Mouse (Mus musculus): ENCODE measurements around the gene Sorbs1.

Sorbs1 gene

GRCm38 (mm10) chr19:40271308-40271892 is 242.2 kb downstream of the Sorbs1 start, which contains the start of gene Pdlim1:
Pdlim1 (minus strand) TSS chr19:40271842.
- ChIA-PET POLR2A (interaction anchor here (0.5 to 5.1 kb wide), 32 partner anchors 8 to 1328 kb away, joined by 3 to 46 read pairs (median 4); partner anchors contain the start of gene Sorbs1 (in 1 of the 4)), CTCF (interaction anchor here in 2 of 4 experiments (0.6 to 1.0 kb wide), 3 partner anchors 47 to 75 kb away, joined by 3 to 4 read pairs (median 3); no protein-coding TSS in a partner anchor)

GRCm38 (mm10) chr19:40270351-40271307 is 242.9 kb downstream of the Sorbs1 start:
- ChIA-PET POLR2A (interaction anchor here (0.6 to 5.1 kb wide), 33 partner anchors 7 to 1339 kb away, joined by 3 to 46 read pairs (median 4); partner anchors contain the start of gene Sorbs1 (in 1 of the 4)), CTCF (interaction anchor here in 2 of 4 experiments (0.7 to 1.0 kb wide), 4 partner anchors 11 to 75 kb away, joined by 3 to 4 read pairs (median 4); no protein-coding TSS in a partner anchor)

GRCm38 (mm10) chr19:40269526-40269925 is 244.1 kb downstream of the Sorbs1 start:
- POLR2A ChIA-PET: interaction anchor here in 2 of 4 experiments (0.9 to 5.1 kb wide), 3 partner anchors 11 to 12 kb away, joined by 3 to 46 read pairs (median 8); no protein-coding TSS in a partner anchor
- CTCF ChIA-PET: interaction anchor here in 1 of 4 experiments (0.6 kb wide), 1 partner anchor 256 kb away, joined by 3 read pairs; no protein-coding TSS in a partner anchor

GRCm38 (mm10) chr19:40268493-40268892 is 245.1 kb downstream of the Sorbs1 start:
- ChIA-PET CTCF (no interaction called here), POLR2A (interaction anchor here in 1 of 4 experiments (0.7 to 0.8 kb wide), 3 partner anchors 9 to 14 kb away, joined by 3 to 4 read pairs (median 3); no protein-coding TSS in a partner anchor)

- ChIA-PET POLR2A (interaction anchor here (0.7 to 1.7 kb wide), 6 partner anchors 9 to 469 kb away, joined by 3 to 12 read pairs (median 4); no protein-coding TSS in a partner anchor), CTCF (interaction anchor here in 1 of 4 experiments (0.7 kb wide), 1 partner anchor 17 kb away, joined by 5 read pairs; no protein-coding TSS in a partner anchor)
These were observed 246.2 kb downstream of the Sorbs1 start for GRCm38 (mm10) chr19:40267380-40267779.

GRCm38 (mm10) chr19:40259485-40259884 is 254.1 kb downstream of the Sorbs1 start:
- ChIA-PET CTCF (no interaction called here), POLR2A (interaction anchor here in 3 of 4 experiments (0.6 to 5.7 kb wide), 7 partner anchors 8 to 13 kb away, joined by 3 to 46 read pairs (median 3); partner anchors contain the start of gene Pdlim1 (in 2 of the 3))

- ChIA-PET POLR2A (interaction anchor here (0.5 to 4.8 kb wide), 7 partner anchors 10 to 100 kb away, joined by 3 to 46 read pairs (median 5); partner anchors contain the start of gene Pdlim1 (in 3 of the 4)), CTCF (interaction anchor here in 2 of 4 experiments (0.5 to 0.9 kb wide), 2 partner anchors 13 to 465 kb away, joined by 3 to 4 read pairs; no protein-coding TSS in a partner anchor)
These were observed 256.2 kb downstream of the Sorbs1 start for GRCm38 (mm10) chr19:40257396-40257795.

GRCm38 (mm10) chr19:40256376-40257050 is 257.1 kb downstream of the Sorbs1 start:
- POLR2A ChIA-PET: interaction anchor here in 3 of 4 experiments (0.9 to 4.8 kb wide), 5 partner anchors 10 to 15 kb away, joined by 4 to 46 read pairs (median 12); partner anchors contain the start of gene Pdlim1 (in 2 of the 3)
- CTCF ChIA-PET: interaction anchor here in 1 of 4 experiments (0.7 kb wide), 1 partner anchor 89 kb away, joined by 3 read pairs; no protein-coding TSS in a partner anchor

GRCm38 (mm10) chr19:40255561-40255960 is 258.0 kb downstream of the Sorbs1 start:
- CTCF ChIA-PET: interaction anchor here in 1 of 4 experiments (0.7 kb wide), 2 partner anchors 90 to 209 kb away, joined by 3 to 5 read pairs; no protein-coding TSS in a partner anchor
- POLR2A ChIA-PET: interaction anchor here in 2 of 4 experiments (0.7 to 4.8 kb wide), 2 partner anchors 15 to 16 kb away, joined by 3 to 46 read pairs; partner anchors contain the start of gene Pdlim1 (in 1 of the 2)

- POLR2A ChIA-PET: interaction anchor here in 2 of 4 experiments (1.3 to 2.6 kb wide), 4 partner anchors 10 to 53 kb away, joined by 3 to 10 read pairs (median 5); partner anchors contain the start of gene Pdlim1 (in 1 of the 2)
These were observed 258.8 kb downstream of the Sorbs1 start for GRCm38 (mm10) chr19:40254741-40255140.

GRCm38 (mm10) chr19:40253768-40254167 is 259.8 kb downstream of the Sorbs1 start:
- ChIA-PET POLR2A (interaction anchor here in 3 of 4 experiments (0.7 to 2.6 kb wide), 10 partner anchors 10 to 54 kb away, joined by 3 to 10 read pairs (median 4); partner anchors contain the start of gene Pdlim1 (in 1 of the 3)), CTCF (interaction anchor here in 2 of 4 experiments (0.9 to 1.0 kb wide), 2 partner anchors 92 kb away, joined by 3 to 4 read pairs; no protein-coding TSS in a partner anchor)

More at GRCm38 (mm10) chr19:40254741-40255140, 258.8 kb downstream of the Sorbs1 start:
- CTCF ChIA-PET: no interaction called here

GRCm38 (mm10) chr19:40251115-40251514 is 262.5 kb downstream of the Sorbs1 start:
- ChIA-PET CTCF (interaction anchor here in 1 of 4 experiments (0.6 kb wide), 2 partner anchors 16 to 24 kb away, joined by 5 to 8 read pairs; no protein-coding TSS in a partner anchor), POLR2A (interaction anchor here in 2 of 4 experiments (0.6 to 1.2 kb wide), 4 partner anchors 9 to 20 kb away, joined by 3 to 5 read pairs (median 4); no protein-coding TSS in a partner anchor)

- CTCF ChIA-PET: interaction anchor here in 1 of 4 experiments (0.5 kb wide), 1 partner anchor 639 kb away, joined by 4 read pairs; no protein-coding TSS in a partner anchor
- POLR2A ChIA-PET: interaction anchor here in 2 of 4 experiments (0.6 to 1.0 kb wide), 2 partner anchors 22 to 358 kb away, joined by 3 to 4 read pairs; partner anchors contain the start of gene Pdlim1 (in 1 of the 2)
These were observed 264.2 kb downstream of the Sorbs1 start for GRCm38 (mm10) chr19:40249352-40249751.

- ChIA-PET CTCF (no interaction called here), POLR2A (no interaction called here)
These were observed 265.1 kb downstream of the Sorbs1 start for GRCm38 (mm10) chr19:40248476-40248875.

- POLR2A ChIA-PET: interaction anchor here in 1 of 4 experiments (1.4 kb wide), 1 partner anchor 12 kb away, joined by 3 read pairs; no protein-coding TSS in a partner anchor
- CTCF ChIA-PET: no interaction called here
These were observed 266.3 kb downstream of the Sorbs1 start for GRCm38 (mm10) chr19:40247268-40247666.

GRCm38 (mm10) chr19:40246646-40247267 is 266.8 kb downstream of the Sorbs1 start:
- POLR2A ChIA-PET: interaction anchor here in 1 of 4 experiments (1.4 kb wide), 1 partner anchor 12 kb away, joined by 3 read pairs; no protein-coding TSS in a partner anchor
- CTCF ChIA-PET: no interaction called here
